Comparison of ENCODE assay signal across 20 mouse cellular contexts in the genomic region with DNA sequence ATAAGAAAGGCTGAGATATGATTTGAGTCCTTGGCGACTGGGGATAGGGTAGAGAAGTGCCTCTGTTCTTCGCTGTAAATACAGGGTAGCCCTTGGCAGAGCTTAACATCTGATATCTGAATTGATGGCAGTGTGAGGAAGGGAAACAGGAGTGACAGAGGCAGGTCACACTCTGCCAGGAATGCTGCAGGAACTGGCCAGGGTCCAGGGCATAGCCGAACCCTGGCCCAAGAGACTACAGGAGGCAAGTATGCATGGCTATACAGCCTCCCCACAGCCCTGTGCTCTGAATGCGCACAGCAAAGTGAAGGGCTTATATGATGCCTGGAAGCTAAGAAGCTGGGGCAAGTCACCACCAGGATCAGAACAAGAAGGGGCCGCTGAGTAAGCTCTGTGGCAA.
DNase-seq lines count a peak whose midpoint lies in the region; ATAC-seq and TF ChIP-seq lines count a peak whose summit lies in the region.
"Had no signal": no experiment of that assay in that cellular context is flagged by ENCODE, and none has a peak within 500 bp of the region (broad histone marks: within the 10 kb centered on the region; RNA-seq: fewer than 3 reads in every experiment).

No protein-coding gene starts in this region.

- H3K4me3 ChIP-seq in forebrain, embryonic 14.5 days (ENCODE audit: low read depth, low read length): no peak overlapping the region
- H3K4me3 ChIP-seq in forebrain, embryonic 15.5 days: no peak overlapping the region
- no peak overlapping the region for H3K4me3 ChIP-seq in hindbrain, postnatal 0 days (ENCODE audit: low read length)
- H3K4me3 ChIP-seq in hindbrain, embryonic 12.5 days: no peak overlapping the region
- H3K4me3 ChIP-seq: embryonic facial prominence, embryonic 12.5 days; heart, embryonic 15.5 days; hindbrain, embryonic 15.5 days; limb, embryonic 10.5 days had no signal

- H3K36me3 ChIP-seq in forebrain, embryonic 14.5 days (ENCODE audit: control insufficient read depth, insufficient read depth, low read length): no peaks in the 10 kb centered on the region
- H3K36me3 ChIP-seq in forebrain, embryonic 15.5 days: no peaks in the 10 kb centered on the region
- no peaks in the 10 kb centered on the region for H3K36me3 ChIP-seq in hindbrain, postnatal 0 days (ENCODE audit: insufficient read depth, low read length)
- H3K36me3 ChIP-seq in hindbrain, embryonic 12.5 days: no peaks in the 10 kb centered on the region
- H3K36me3 ChIP-seq: embryonic facial prominence, embryonic 12.5 days; G1E; heart, embryonic 15.5 days; hindbrain, embryonic 15.5 days; limb, embryonic 10.5 days had no signal

- TF ChIP-seq CTCF in hindbrain, postnatal 0 days (IDR thresholded peaks at IDR 0.05; ENCODE audit: low read depth): no peak

- H3K4me1 ChIP-seq in forebrain, embryonic 14.5 days (ENCODE audit: control insufficient read depth, insufficient read depth, low read length): peaks cover 15% of the 10 kb centered on the region
- H3K4me1 ChIP-seq in forebrain, embryonic 15.5 days: peaks cover 24% of the 10 kb centered on the region
- peaks cover 13% of the 10 kb centered on the region for H3K4me1 ChIP-seq in hindbrain, postnatal 0 days (ENCODE audit: insufficient read depth, low read length)
- H3K4me1 ChIP-seq in hindbrain, embryonic 12.5 days: peaks cover 17% of the 10 kb centered on the region
- H3K4me1 ChIP-seq: limb, embryonic 10.5 days had no signal

- no peaks in the 10 kb centered on the region for H3K9me3 ChIP-seq in forebrain, embryonic 14.5 days (replicated peaks; ENCODE audit: control insufficient read depth, low read length)
- H3K9me3 ChIP-seq in forebrain, embryonic 15.5 days: no peaks in the 10 kb centered on the region
- H3K9me3 ChIP-seq in hindbrain, postnatal 0 days (ENCODE audit: low read length): no peaks in the 10 kb centered on the region
- no peaks in the 10 kb centered on the region for H3K9me3 ChIP-seq in hindbrain, embryonic 12.5 days (replicated peaks)
- H3K9me3 ChIP-seq: embryonic facial prominence, embryonic 12.5 days; G1E; heart, embryonic 15.5 days; hindbrain, embryonic 15.5 days; limb, embryonic 10.5 days had no signal

- H3K4me2 ChIP-seq in forebrain, embryonic 14.5 days (ENCODE audit: low read length): no peak overlapping the region
- no peak overlapping the region for H3K4me2 ChIP-seq in forebrain, embryonic 15.5 days (replicated peaks)
- H3K4me2 ChIP-seq in hindbrain, postnatal 0 days (ENCODE audit: low read depth, low read length): no peak overlapping the region
- no peak overlapping the region for H3K4me2 ChIP-seq in hindbrain, embryonic 12.5 days (replicated peaks)
- H3K4me2 ChIP-seq: embryonic facial prominence, embryonic 12.5 days; heart, embryonic 15.5 days; hindbrain, embryonic 15.5 days; liver, embryonic 11.5 days; lung, embryonic 14.5 days had no signal

- H3K9ac ChIP-seq in forebrain, embryonic 14.5 days (ENCODE audit: low read length): no peak overlapping the region
- H3K9ac ChIP-seq in forebrain, embryonic 15.5 days (replicated peaks): no peak overlapping the region
- no peak overlapping the region for H3K9ac ChIP-seq in hindbrain, postnatal 0 days (replicated peaks; ENCODE audit: low read length)
- H3K9ac ChIP-seq in hindbrain, embryonic 12.5 days: no peak overlapping the region
- H3K9ac ChIP-seq: embryonic facial prominence, embryonic 12.5 days; heart, embryonic 15.5 days; hindbrain, embryonic 15.5 days; lung, embryonic 14.5 days had no signal

- H3K27me3 ChIP-seq in forebrain, embryonic 14.5 days (replicated peaks; ENCODE audit: control insufficient read depth, insufficient read depth, low read length): no peaks in the 10 kb centered on the region
- no peaks in the 10 kb centered on the region for H3K27me3 ChIP-seq in forebrain, embryonic 15.5 days
- no peaks in the 10 kb centered on the region for H3K27me3 ChIP-seq in hindbrain, postnatal 0 days (ENCODE audit: insufficient read depth, low read length)
- H3K27me3 ChIP-seq in hindbrain, embryonic 12.5 days: no peaks in the 10 kb centered on the region
- H3K27me3 ChIP-seq: embryonic facial prominence, embryonic 12.5 days; heart, embryonic 15.5 days; hindbrain, embryonic 15.5 days had no signal

- 61% methylated on average over 5 of the region's 5 CpGs for WGBS in forebrain, embryonic 14.5 days
- 64% methylated on average over 5 of the region's 5 CpGs for WGBS in forebrain, embryonic 15.5 days
- WGBS in hindbrain, postnatal 0 days: 40% methylated on average over 5 of the region's 5 CpGs
- WGBS in hindbrain, embryonic 12.5 days: 78% methylated on average over 5 of the region's 5 CpGs

- no peak overlapping the region for H3K27ac ChIP-seq in forebrain, embryonic 14.5 days (ENCODE audit: low read depth, low read length)
- no peak overlapping the region for H3K27ac ChIP-seq in forebrain, embryonic 15.5 days (replicated peaks)
- H3K27ac ChIP-seq in hindbrain, postnatal 0 days: peak overlapping the region; percentile 41
- H3K27ac ChIP-seq in hindbrain, embryonic 12.5 days: no peak overlapping the region
- H3K27ac ChIP-seq: embryonic facial prominence, embryonic 12.5 days; heart, embryonic 15.5 days; limb, embryonic 10.5 days had no signal

- DNase-seq in forebrain, embryonic 14.5 days (ENCODE audit: low spot score): peak; percentile 21
- peak; percentile 35 for DNase-seq in hindbrain, postnatal 0 days (ENCODE audit: low spot score)
- DNase-seq in MN1 (ENCODE audit: low spot score): peak; percentile 41
- peak; percentile 67 for DNase-seq in cerebellum, adult 8-10 months
- DNase-seq in urinary bladder, postnatal 10 days (ENCODE audit: low spot score): no peak
- DNase-seq: gastrocnemius, postnatal 36 days; kidney, adult 18-20 months; lung, embryonic 14.5 days; right cerebral cortex, adult 18-20 months; thymus, adult 18-20 months had no signal

- no peak for ATAC-seq in forebrain, embryonic 14.5 days
- ATAC-seq in forebrain, embryonic 15.5 days (replicated peaks): no peak
- 0 out of 2 replicates have a peak, but pooled peaks have one; percentile 27 for ATAC-seq in hindbrain, postnatal 0 days
- ATAC-seq in hindbrain, embryonic 12.5 days (ENCODE audit: low FRiP score): no peak
- no peak for ATAC-seq in megakaryocyte progenitor cell, adult 5-6 weeks (replicated peaks; ENCODE audit: poor library complexity)
- ATAC-seq: CD4-positive, CD25-positive, alpha-beta regulatory T cell, adult 4 months had no signal
